Mouse (Mus musculus): Measurements from ENCODE around the gene Tns1. TPM values are rescaled to one million over a fixed set of nuclear protein-coding genes. Genes with fewer than 3 reads are reported as not detected.

The Tns1 gene
- polyA plus RNA-seq, 1 experiment from 2014 or later = 38.5 TPM

DNA sequence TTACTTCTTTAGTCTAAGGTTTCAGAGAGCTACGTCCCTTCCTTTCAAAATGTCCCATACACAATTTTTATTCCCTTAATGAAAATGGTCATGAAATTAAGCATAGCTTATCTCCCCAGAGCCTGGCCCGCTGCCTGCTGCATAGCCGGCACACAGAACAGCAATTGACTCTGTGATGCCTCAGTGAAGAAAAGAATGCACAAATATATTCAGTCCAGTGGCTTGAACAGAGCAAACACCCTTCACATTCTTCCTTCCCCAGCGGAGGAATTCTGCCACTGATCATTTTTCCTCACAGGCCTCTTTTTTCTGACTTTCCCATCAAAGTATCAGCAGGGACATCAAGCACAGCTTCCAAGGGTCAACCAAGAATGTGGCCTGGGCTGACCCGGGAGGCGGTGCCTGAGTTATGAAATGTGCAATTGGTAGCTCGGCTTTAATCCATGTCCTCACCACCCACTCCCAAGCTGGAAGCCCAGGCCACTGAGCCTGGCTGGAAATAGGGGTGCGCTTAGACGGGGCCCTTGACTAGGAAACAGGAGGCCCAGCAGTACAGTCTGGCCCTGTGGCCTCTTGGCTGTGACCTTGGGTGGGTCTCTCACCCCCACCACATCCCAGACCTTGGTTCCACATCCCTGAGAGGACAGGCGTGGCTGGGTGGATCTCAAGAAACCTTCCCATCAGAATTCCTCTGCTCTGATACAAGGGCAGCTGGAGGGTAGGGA is 191.7 kb downstream of the Tns1 start:
- 0 out of 2 replicates have a peak, but pooled peaks cover 3% of the 10 kb centered on the region for H3K4me1 ChIP-seq
- WGBS = 80% methylated on average over 10 of the region's 10 CpGs
- no peak overlapping the region for H3K4me2 ChIP-seq
- peaks cover 64% of the 10 kb centered on the region for H3K36me3 ChIP-seq
- H3K4me3 ChIP-seq = no peak overlapping the region
- H3K27ac ChIP-seq = no peak overlapping the region
- ATAC-seq (ENCODE audit: insufficient number of reproducible peaks, insufficient read depth, low FRiP score, low TSS enrichment, low read depth) = no peak
- no peaks in the 10 kb centered on the region for H3K27me3 ChIP-seq
- H3K9ac ChIP-seq = no peak overlapping the region
- H3K9me3 ChIP-seq = no peaks in the 10 kb centered on the region

DNA sequence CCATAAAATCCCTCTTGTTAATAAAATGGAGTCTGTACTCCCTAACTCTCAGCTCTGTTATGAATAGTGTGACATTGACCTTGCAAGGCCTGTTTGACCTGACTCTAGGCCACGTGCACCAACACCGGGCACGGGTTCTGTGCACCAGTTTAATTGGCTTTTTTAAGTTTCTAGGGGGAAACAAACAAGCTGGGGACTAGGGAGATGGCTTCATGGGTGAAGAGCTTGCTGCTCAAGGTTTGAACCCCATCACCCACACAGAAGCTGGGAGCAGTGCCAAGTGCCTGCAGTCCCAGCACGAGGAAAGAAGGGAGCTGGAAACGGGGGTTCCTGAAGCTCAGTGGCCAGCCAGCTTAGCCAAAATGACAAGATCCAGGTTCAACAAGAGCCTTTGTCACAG is 192.4 kb downstream of the Tns1 start:
- no peaks in the 10 kb centered on the region for H3K27me3 ChIP-seq
- no peak overlapping the region for H3K27ac ChIP-seq
- no peak overlapping the region for H3K4me2 ChIP-seq
- 71% methylated on average over 5 of the region's 5 CpGs for WGBS
- no peak for ATAC-seq (ENCODE audit: insufficient number of reproducible peaks, insufficient read depth, low FRiP score, low TSS enrichment, low read depth)
- H3K9me3 ChIP-seq = no peaks in the 10 kb centered on the region
- H3K36me3 ChIP-seq = peaks cover 66% of the 10 kb centered on the region
- 0 out of 2 replicates have a peak, but pooled peaks cover 3% of the 10 kb centered on the region for H3K4me1 ChIP-seq
- no peak overlapping the region for H3K9ac ChIP-seq
- no peak overlapping the region for H3K4me3 ChIP-seq

DNA sequence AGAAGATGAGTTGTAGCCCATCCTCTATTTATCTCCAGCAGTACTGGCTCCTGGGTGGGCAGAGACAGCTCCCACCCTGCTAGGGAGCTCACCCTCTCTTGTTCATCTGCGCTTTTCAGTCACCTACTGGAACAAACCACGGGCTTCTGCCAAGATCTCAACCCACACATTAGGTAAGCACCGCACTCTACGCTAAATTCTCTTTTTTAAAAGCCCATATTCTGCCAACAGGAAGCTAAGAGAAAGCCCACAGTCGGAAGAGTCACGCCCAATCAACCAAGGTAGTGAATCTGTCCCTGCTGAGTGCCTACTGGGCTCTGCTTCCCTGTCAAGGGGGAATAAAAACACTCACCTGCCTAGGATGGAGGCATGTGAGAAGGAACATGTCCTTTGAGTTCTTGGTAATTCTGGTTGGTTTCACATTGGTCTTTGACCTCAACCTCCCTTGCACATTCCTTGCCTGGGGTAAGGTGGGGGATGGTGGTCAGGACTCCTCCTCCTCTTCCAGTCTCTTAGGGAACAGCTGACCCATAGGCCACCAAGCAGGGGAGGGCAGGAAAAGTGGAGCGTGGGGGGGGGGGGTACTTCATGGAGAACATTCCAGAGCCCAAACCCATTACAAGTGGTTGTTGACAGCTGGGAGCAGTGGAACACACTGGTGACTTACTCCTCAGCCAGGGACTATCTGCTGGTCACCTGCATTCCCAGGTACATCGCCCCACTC is 193.7 kb downstream of the Tns1 start:
- Histone ChIP-seq H3K36me3 (peaks cover 63% of the 10 kb centered on the region), H3K9ac (no peak overlapping the region), H3K4me2 (no peak overlapping the region), H3K9me3 (no peaks in the 10 kb centered on the region), H3K4me1 (0 out of 2 replicates have a peak, but pooled peaks cover 3% of the 10 kb centered on the region), H3K27me3 (no peaks in the 10 kb centered on the region), H3K27ac (no peak overlapping the region), H3K4me3 (no peak overlapping the region)
- 85% methylated on average over 8 of the region's 8 CpGs for WGBS
- ATAC-seq (ENCODE audit: insufficient number of reproducible peaks, insufficient read depth, low FRiP score, low TSS enrichment, low read depth) = no peak

DNA sequence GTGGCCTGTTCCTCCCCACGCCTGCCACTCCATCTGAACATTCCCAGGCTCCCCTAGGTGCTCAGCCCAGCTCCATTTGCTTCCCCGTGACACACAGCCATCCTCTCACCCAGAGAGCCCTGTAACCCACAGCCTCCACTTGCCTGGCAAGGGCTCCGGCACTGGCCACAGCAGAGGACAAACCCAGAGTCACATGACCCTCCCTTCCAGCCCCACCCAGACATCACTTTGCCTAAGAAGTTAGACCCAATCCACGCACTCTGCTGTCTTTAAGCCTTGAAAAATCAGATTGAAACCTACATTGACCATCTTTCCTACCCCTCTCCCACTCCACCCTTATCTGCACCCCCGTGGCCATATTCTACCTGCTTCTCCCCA is 194.3 kb downstream of the Tns1 start:
- Histone ChIP-seq H3K4me1 (0 out of 2 replicates have a peak, but pooled peaks cover 3% of the 10 kb centered on the region), H3K9ac (no peak overlapping the region), H3K4me2 (no peak overlapping the region), H3K27ac (no peak overlapping the region), H3K27me3 (no peaks in the 10 kb centered on the region), H3K9me3 (no peaks in the 10 kb centered on the region), H3K4me3 (no peak overlapping the region), H3K36me3 (peaks cover 63% of the 10 kb centered on the region)
- no peak for ATAC-seq (ENCODE audit: insufficient number of reproducible peaks, insufficient read depth, low FRiP score, low TSS enrichment, low read depth)
- WGBS = 87% methylated on average over 5 of the region's 5 CpGs

DNA sequence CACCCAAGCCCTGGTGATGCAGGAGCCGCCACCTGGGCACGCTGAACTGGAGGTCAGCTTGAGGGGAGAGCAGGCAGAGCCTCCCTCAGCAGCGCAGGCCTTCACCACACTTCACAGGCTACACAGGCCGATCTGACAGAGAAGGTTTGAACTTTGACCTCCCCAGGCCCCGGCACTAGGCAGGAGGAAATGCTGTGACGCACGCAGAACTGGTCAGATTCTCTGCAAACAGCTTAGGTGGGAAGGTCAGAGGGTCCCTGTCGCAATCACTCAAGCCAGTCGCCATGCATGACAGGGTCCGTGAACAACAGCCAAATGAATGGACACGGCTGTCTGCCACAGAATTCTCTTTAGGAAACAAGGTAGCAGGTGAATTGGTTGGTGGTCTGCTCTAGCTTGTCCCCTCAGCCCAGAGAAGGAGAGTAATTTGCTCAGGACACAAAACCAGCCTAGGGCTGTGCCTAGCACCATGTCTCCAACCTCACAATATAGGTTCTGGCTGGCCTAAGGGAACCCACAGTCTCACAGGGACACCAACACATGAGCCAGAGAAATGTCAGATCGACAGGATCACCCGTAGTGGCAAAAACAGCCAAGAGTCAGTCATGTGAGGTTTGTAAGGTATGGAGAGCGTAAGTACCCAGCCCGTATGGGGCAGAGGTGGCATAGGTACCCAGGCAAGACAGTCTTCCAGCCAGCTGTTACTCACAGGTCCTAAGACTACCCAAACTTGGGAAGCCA is 194.9 kb downstream of the Tns1 start:
- 50% methylated on average over 15 of the region's 15 CpGs for WGBS
- peaks cover 64% of the 10 kb centered on the region for H3K36me3 ChIP-seq

DNA sequence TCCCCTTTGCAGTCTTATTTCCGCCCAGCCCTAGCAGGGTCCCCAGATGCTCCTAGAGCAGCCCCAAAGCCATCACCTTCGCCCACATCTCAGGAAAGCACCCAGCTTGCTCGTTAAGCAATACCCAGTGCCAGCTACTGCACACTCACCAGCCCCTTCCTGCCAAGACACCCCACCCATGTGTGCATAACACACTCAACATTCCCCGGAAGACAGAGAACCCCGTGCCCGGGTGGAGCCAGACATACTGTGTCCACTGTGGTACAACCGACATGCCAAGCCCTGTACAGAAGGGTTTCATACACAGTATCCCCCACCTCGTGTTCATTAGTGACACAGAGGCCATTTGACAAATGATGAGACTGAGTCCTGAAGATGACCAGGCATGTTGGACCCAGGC is 195.9 kb downstream of the Tns1 start:
- H3K9me3 ChIP-seq = no peaks in the 10 kb centered on the region
- no peak overlapping the region for H3K27ac ChIP-seq
- H3K4me2 ChIP-seq = no peak overlapping the region
- 87% methylated on average over 8 of the region's 8 CpGs for WGBS
- H3K36me3 ChIP-seq = peaks cover 66% of the 10 kb centered on the region
- no peaks in the 10 kb centered on the region for H3K27me3 ChIP-seq
- no peak overlapping the region for H3K4me3 ChIP-seq
- no peak for ATAC-seq (ENCODE audit: insufficient number of reproducible peaks, insufficient read depth, low FRiP score, low TSS enrichment, low read depth)
- H3K9ac ChIP-seq = no peak overlapping the region
- H3K4me1 ChIP-seq = 0 out of 2 replicates have a peak, but pooled peaks cover 3% of the 10 kb centered on the region

More for the DNA sequence above, 194.9 kb downstream of the Tns1 start:
- Histone ChIP-seq H3K4me2 (no peak overlapping the region), H3K4me1 (0 out of 2 replicates have a peak, but pooled peaks cover 3% of the 10 kb centered on the region), H3K27ac (no peak overlapping the region), H3K27me3 (no peaks in the 10 kb centered on the region), H3K4me3 (no peak overlapping the region), H3K9me3 (no peaks in the 10 kb centered on the region), H3K9ac (no peak overlapping the region)
- no peak for ATAC-seq (ENCODE audit: insufficient number of reproducible peaks, insufficient read depth, low FRiP score, low TSS enrichment, low read depth)

DNA sequence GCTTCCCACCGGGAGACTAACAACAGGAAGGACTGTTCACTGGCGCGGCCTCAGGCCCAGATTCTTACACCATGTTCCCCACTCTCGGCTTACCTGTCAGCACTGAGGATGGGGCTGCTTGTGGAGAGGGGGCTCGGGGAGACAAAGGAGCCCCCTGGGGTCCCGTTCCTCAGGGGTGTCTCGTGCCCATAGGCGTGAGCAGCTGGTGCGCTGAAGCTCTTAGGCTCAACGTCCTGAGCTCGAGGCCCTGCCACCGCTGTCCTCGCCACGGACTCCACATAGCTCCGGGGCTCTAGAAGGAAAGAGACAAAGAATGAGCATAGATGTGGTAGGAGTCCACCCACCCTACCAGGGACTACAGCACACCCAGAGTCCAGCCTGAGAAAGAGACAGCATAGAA is 196.4 kb downstream of the Tns1 start:
- H3K27ac ChIP-seq = no peak overlapping the region
- whole genome bisulfite sequencing = 75% methylated on average over 15 of the region's 15 CpGs
- H3K4me3 ChIP-seq = no peak overlapping the region
- no peak overlapping the region for H3K4me2 ChIP-seq
- H3K27me3 ChIP-seq = no peaks in the 10 kb centered on the region
- no peaks in the 10 kb centered on the region for H3K9me3 ChIP-seq
- peaks cover 68% of the 10 kb centered on the region for H3K36me3 ChIP-seq
- ATAC-seq (ENCODE audit: insufficient number of reproducible peaks, insufficient read depth, low FRiP score, low TSS enrichment, low read depth) = no peak
- H3K9ac ChIP-seq = no peak overlapping the region
- H3K4me1 ChIP-seq = 0 out of 2 replicates have a peak, but pooled peaks cover 2% of the 10 kb centered on the region

DNA sequence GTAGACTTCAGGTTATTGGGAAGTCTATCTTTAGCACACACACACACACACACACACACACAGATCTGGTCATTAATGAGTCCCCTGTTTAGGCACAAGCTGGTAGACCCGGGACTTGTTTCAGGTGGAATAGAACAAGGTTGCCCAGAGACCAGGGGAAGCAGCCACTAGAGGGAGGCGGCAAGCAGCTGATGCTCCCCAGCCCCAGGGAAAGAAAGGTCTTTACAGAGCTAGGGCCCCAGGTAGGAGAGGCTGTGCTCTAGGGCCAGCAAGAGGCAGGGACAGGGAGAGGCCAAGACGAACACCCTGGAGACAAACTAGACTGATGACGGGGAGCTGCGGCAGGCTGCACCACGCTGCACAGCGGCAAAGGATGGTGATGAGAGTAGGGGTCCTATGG is 198.0 kb downstream of the Tns1 start:
- H3K4me3 ChIP-seq = no peak overlapping the region
- no peak overlapping the region for H3K4me2 ChIP-seq
- H3K27ac ChIP-seq = no peak overlapping the region
- WGBS = 61% methylated on average over 7 of the region's 7 CpGs
- H3K36me3 ChIP-seq = peaks cover 83% of the 10 kb centered on the region
- ATAC-seq (ENCODE audit: insufficient number of reproducible peaks, insufficient read depth, low FRiP score, low TSS enrichment, low read depth) = no peak
- no peaks in the 10 kb centered on the region for H3K27me3 ChIP-seq
- H3K9ac ChIP-seq = no peak overlapping the region
- no peaks in the 10 kb centered on the region for H3K4me1 ChIP-seq
- no peaks in the 10 kb centered on the region for H3K9me3 ChIP-seq

DNA sequence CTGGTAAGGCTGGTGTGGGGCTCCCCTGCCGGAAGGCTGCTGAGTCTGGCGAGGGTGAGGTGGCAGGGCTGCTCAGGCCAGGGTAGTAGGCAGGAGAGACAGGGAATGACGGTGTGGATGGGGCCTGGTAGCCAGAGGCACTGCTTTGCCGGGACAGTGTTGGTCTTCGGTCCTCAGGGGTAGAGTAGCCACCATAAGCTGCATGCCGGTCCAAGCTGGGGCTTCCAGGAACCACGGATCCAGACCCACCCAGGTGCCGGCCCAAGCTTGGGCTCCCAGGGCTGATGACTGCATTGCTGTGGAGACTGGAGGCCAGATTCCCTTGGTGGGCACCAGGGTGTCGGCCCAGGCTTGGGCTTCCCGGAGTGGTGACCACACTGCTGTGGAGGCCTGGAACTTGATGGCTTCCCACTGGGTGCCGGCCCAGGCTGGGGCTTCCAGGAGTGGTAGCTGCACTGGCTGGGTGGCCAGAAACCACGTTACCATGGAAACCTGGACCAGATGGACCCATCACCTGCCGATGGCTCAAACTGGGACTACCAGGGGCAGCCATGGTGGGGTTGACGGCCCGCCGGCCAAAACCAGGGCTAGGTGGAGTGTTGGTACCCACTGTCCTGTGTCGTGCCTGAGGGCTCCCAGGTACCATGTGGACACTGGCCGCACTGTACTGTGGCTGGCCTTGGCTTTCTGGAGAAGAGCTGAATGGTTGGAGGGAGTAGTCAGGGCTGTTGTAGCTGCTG is 199.2 kb downstream of the Tns1 start:
- Histone ChIP-seq H3K27ac (no peak overlapping the region), H3K4me2 (no peak overlapping the region), H3K4me1 (no peaks in the 10 kb centered on the region), H3K9ac (no peak overlapping the region), H3K9me3 (no peaks in the 10 kb centered on the region), H3K36me3 (peaks cover 89% of the 10 kb centered on the region), H3K27me3 (no peaks in the 10 kb centered on the region), H3K4me3 (no peak overlapping the region)
- 93% methylated on average over 18 of the region's 18 CpGs for WGBS
- ATAC-seq (ENCODE audit: insufficient number of reproducible peaks, insufficient read depth, low FRiP score, low TSS enrichment, low read depth) = no peak; the same call in 1 of the 2 replicates

DNA sequence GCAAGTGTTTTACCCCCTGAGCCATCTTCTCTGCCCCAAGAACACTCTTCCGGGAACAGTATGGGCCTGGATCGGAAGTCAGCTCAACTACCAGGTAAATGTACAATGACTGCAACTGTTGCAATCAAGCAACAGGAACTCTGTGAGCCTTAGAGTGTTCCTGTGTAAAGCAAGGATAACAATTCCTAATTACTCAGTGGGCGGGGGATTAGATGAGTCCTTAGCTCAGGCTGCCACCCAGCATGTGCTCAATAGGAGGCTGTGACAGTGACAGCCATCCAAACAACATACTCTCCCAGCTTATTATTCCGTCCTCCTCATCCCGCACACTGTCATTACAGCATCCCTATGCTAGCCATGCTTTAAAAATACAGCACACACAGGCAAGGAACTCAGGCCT is 200.0 kb downstream of the Tns1 start:
- peaks cover 95% of the 10 kb centered on the region for H3K36me3 ChIP-seq
- 79% methylated on average over 5 of the region's 5 CpGs for WGBS

DNA sequence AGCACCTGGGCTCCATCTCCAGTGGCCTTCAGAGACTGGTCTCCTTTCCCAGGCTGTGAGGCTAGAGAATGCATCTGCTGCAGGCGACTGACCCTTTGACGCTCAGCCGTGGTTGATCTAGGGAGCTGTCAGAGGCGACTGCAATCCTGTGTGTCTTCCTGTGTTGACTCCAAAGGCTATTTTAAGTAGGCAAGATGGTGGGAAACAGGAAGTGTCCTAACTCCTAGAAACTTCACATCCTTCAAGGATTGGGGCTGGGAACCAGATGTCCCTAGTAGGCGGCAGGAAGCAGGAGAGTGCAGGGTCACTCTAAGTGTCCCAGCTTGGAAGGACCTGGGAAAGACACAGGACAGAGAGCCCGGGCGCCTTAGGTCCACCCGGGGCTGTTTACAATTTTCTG is 201.1 kb downstream of the Tns1 start:
- H3K4me1 ChIP-seq = no peaks in the 10 kb centered on the region
- no peak overlapping the region for H3K9ac ChIP-seq
- no peak overlapping the region; the same call in 1 of the 2 replicates for H3K27ac ChIP-seq
- ATAC-seq (ENCODE audit: insufficient number of reproducible peaks, insufficient read depth, low FRiP score, low TSS enrichment, low read depth) = no peak
- H3K4me3 ChIP-seq = no peak overlapping the region
- 58% methylated on average over 8 of the region's 8 CpGs for WGBS
- no peaks in the 10 kb centered on the region for H3K27me3 ChIP-seq
- no peaks in the 10 kb centered on the region for H3K9me3 ChIP-seq
- no peak overlapping the region for H3K4me2 ChIP-seq
- peaks cover 95% of the 10 kb centered on the region for H3K36me3 ChIP-seq

More for the DNA sequence above, 200.0 kb downstream of the Tns1 start:
- no peak overlapping the region for H3K4me2 ChIP-seq
- ATAC-seq (ENCODE audit: insufficient number of reproducible peaks, insufficient read depth, low FRiP score, low TSS enrichment, low read depth) = no peak
- no peaks in the 10 kb centered on the region for H3K27me3 ChIP-seq
- H3K9ac ChIP-seq = no peak overlapping the region; the same call in 1 of the 2 replicates
- no peaks in the 10 kb centered on the region for H3K9me3 ChIP-seq
- H3K27ac ChIP-seq = no peak overlapping the region
- H3K4me3 ChIP-seq = no peak overlapping the region
- H3K4me1 ChIP-seq = no peaks in the 10 kb centered on the region
